Mouse (Mus musculus): Measurements from ENCODE around the gene Prrg2. TPM values are rescaled to one million over a fixed set of nuclear protein-coding genes. Genes with fewer than 3 reads are reported as not detected.
A peak's percentile ranks its signal among the peaks of the same experiment; 100 is the strongest.

Gene Prrg2
- total RNA-seq, 1 experiment from 2014 or later = 6.7 TPM

GRCm38 (mm10) chr7:45048923-45049657, 13.4 kb downstream of the Prrg2 start:
- ATAC-seq (replicated peaks in 1 of 2; ENCODE audit: insufficient read depth in 1 of 2, low FRiP score in 2 of 2, low TSS enrichment in 1 of 2, low read depth in 1 of 2, poor library complexity in 2 of 2, severe bottlenecking in 2 of 2) = no peak

- ATAC-seq (replicated peaks in 1 of 2; ENCODE audit: insufficient read depth in 1 of 2, low FRiP score in 2 of 2, low TSS enrichment in 1 of 2, low read depth in 1 of 2, poor library complexity in 2 of 2, severe bottlenecking in 2 of 2) = no peak
Observed at GRCm38 (mm10) chr7:45048001-45048890, 14.2 kb downstream of the Prrg2 start.

- no peak for ATAC-seq (replicated peaks in 1 of 2; ENCODE audit: insufficient read depth in 1 of 2, low FRiP score in 2 of 2, low TSS enrichment in 1 of 2, low read depth in 1 of 2, poor library complexity in 2 of 2, severe bottlenecking in 2 of 2)
Observed at GRCm38 (mm10) chr7:45047491-45047890, 15.0 kb downstream of the Prrg2 start.

- ATAC-seq (replicated peaks in 1 of 2; ENCODE audit: insufficient read depth in 1 of 2, low FRiP score in 2 of 2, low TSS enrichment in 1 of 2, low read depth in 1 of 2, poor library complexity in 2 of 2, severe bottlenecking in 2 of 2) = no peak
Observed at GRCm38 (mm10) chr7:45046853-45047350, 15.6 kb downstream of the Prrg2 start.

GRCm38 (mm10) chr7:45045741-45046140, 16.7 kb downstream of the Prrg2 start:
- ATAC-seq (replicated peaks in 1 of 2; ENCODE audit: insufficient read depth in 1 of 2, low FRiP score in 2 of 2, low TSS enrichment in 1 of 2, low read depth in 1 of 2, poor library complexity in 2 of 2, severe bottlenecking in 2 of 2) = no peak

GRCm38 (mm10) chr7:45043307-45043706, 19.2 kb downstream of the Prrg2 start:
- ATAC-seq (replicated peaks in 1 of 2; ENCODE audit: insufficient read depth in 1 of 2, low FRiP score in 2 of 2, low TSS enrichment in 1 of 2, low read depth in 1 of 2, poor library complexity in 2 of 2, severe bottlenecking in 2 of 2) = no peak

- no peak for ATAC-seq (replicated peaks in 1 of 2; ENCODE audit: insufficient read depth in 1 of 2, low FRiP score in 2 of 2, low TSS enrichment in 1 of 2, low read depth in 1 of 2, poor library complexity in 2 of 2, severe bottlenecking in 2 of 2)
Observed at GRCm38 (mm10) chr7:45040851-45041250, 21.6 kb downstream of the Prrg2 start.

GRCm38 (mm10) chr7:45038411-45038810, 24.1 kb downstream of the Prrg2 start:
- ATAC-seq (replicated peaks in 1 of 2; ENCODE audit: insufficient read depth in 1 of 2, low FRiP score in 2 of 2, low TSS enrichment in 1 of 2, low read depth in 1 of 2, poor library complexity in 2 of 2, severe bottlenecking in 2 of 2) = no peak

- peak; percentile 68 to 70; a peak in 3 of 4 replicates for ATAC-seq (replicated peaks in 1 of 2; ENCODE audit: insufficient read depth in 1 of 2, low FRiP score in 2 of 2, low TSS enrichment in 1 of 2, low read depth in 1 of 2, poor library complexity in 2 of 2, severe bottlenecking in 2 of 2)
Observed at GRCm38 (mm10) chr7:45037720-45038361, 24.6 kb downstream of the Prrg2 start.

GRCm38 (mm10) chr7:45036702-45037101, 25.8 kb downstream of the Prrg2 start:
- ATAC-seq (replicated peaks in 1 of 2; ENCODE audit: insufficient read depth in 1 of 2, low FRiP score in 2 of 2, low TSS enrichment in 1 of 2, low read depth in 1 of 2, poor library complexity in 2 of 2, severe bottlenecking in 2 of 2) = no peak

GRCm38 (mm10) chr7:45035631-45036030, 26.8 kb downstream of the Prrg2 start:
- no peak for ATAC-seq (replicated peaks in 1 of 2; ENCODE audit: insufficient read depth in 1 of 2, low FRiP score in 2 of 2, low TSS enrichment in 1 of 2, low read depth in 1 of 2, poor library complexity in 2 of 2, severe bottlenecking in 2 of 2)

- ATAC-seq (replicated peaks in 1 of 2; ENCODE audit: insufficient read depth in 1 of 2, low FRiP score in 2 of 2, low TSS enrichment in 1 of 2, low read depth in 1 of 2, poor library complexity in 2 of 2, severe bottlenecking in 2 of 2) = no peak
Observed at GRCm38 (mm10) chr7:45033722-45034359, 28.6 kb downstream of the Prrg2 start.

- ATAC-seq (replicated peaks in 1 of 2; ENCODE audit: insufficient read depth in 1 of 2, low FRiP score in 2 of 2, low TSS enrichment in 1 of 2, low read depth in 1 of 2, poor library complexity in 2 of 2, severe bottlenecking in 2 of 2) = no peak
Observed at GRCm38 (mm10) chr7:45030857-45031256, 31.6 kb downstream of the Prrg2 start.

- no peak for ATAC-seq (replicated peaks in 1 of 2; ENCODE audit: insufficient read depth in 1 of 2, low FRiP score in 2 of 2, low TSS enrichment in 1 of 2, low read depth in 1 of 2, poor library complexity in 2 of 2, severe bottlenecking in 2 of 2)
Observed at GRCm38 (mm10) chr7:45029995-45030394, 32.5 kb downstream of the Prrg2 start.

- no peak for ATAC-seq (replicated peaks in 1 of 2; ENCODE audit: insufficient read depth in 1 of 2, low FRiP score in 2 of 2, low TSS enrichment in 1 of 2, low read depth in 1 of 2, poor library complexity in 2 of 2, severe bottlenecking in 2 of 2)
Observed at GRCm38 (mm10) chr7:45028351-45028750, 34.1 kb downstream of the Prrg2 start.

GRCm38 (mm10) chr7:45027761-45028160, 34.7 kb downstream of the Prrg2 start:
- no peak for ATAC-seq (replicated peaks in 1 of 2; ENCODE audit: insufficient read depth in 1 of 2, low FRiP score in 2 of 2, low TSS enrichment in 1 of 2, low read depth in 1 of 2, poor library complexity in 2 of 2, severe bottlenecking in 2 of 2)

- no peak for ATAC-seq (replicated peaks in 1 of 2; ENCODE audit: insufficient read depth in 1 of 2, low FRiP score in 2 of 2, low TSS enrichment in 1 of 2, low read depth in 1 of 2, poor library complexity in 2 of 2, severe bottlenecking in 2 of 2)
Observed at GRCm38 (mm10) chr7:45026256-45026655, 36.2 kb downstream of the Prrg2 start.

Measured in hematopoietic stem cell, adult 5-6 weeks (primary cell).